ENCODE assay signal across 22 mouse cellular contexts in genomic region chr7:49879051-49879450, GRCm38 (mm10). TPM values are rescaled to one million over a fixed set of nuclear protein-coding genes. Genes with fewer than 3 reads are reported as not detected.
DNase-seq lines count a peak whose midpoint lies in the region; ATAC-seq and TF ChIP-seq lines count a peak whose summit lies in the region.
"Had no signal": no experiment of that assay in that cellular context is flagged by ENCODE, and none has a peak within 500 bp of the region (broad histone marks: within the 10 kb centered on the region; RNA-seq: fewer than 3 reads in every experiment).

No protein-coding gene starts in this region.

- no peaks in the 10 kb centered on the region for H3K27me3 ChIP-seq in hindbrain, embryonic 11.5 days (ENCODE audit: control insufficient read depth, insufficient read depth, low read length)
- H3K27me3 ChIP-seq in hindbrain, embryonic 10.5 days (ENCODE audit: insufficient read depth, poor library complexity, severe bottlenecking): peaks cover 6% of the 10 kb centered on the region; the same call in 1 of the 2 replicates
- H3K27me3 ChIP-seq in forebrain, postnatal 0 days (ENCODE audit: insufficient read depth, low read length): no peaks in the 10 kb centered on the region
- peaks cover 60% of the 10 kb centered on the region for H3K27me3 ChIP-seq in midbrain, embryonic 12.5 days
- H3K27me3 ChIP-seq in neural tube, embryonic 15.5 days (replicated peaks): no peaks in the 10 kb centered on the region
- H3K27me3 ChIP-seq: heart, embryonic 15.5 days; limb, embryonic 15.5 days; Patski had no signal

- H3K9ac ChIP-seq in hindbrain, embryonic 11.5 days (ENCODE audit: low read depth, low read length): no peak overlapping the region
- no peak overlapping the region for H3K9ac ChIP-seq in forebrain, postnatal 0 days
- H3K9ac ChIP-seq in midbrain, embryonic 12.5 days (replicated peaks): no peak overlapping the region
- H3K9ac ChIP-seq in neural tube, embryonic 15.5 days (replicated peaks): no peak overlapping the region
- H3K9ac ChIP-seq: heart, embryonic 15.5 days; limb, embryonic 15.5 days had no signal

- no peak overlapping the region for H3K4me2 ChIP-seq in hindbrain, embryonic 11.5 days (replicated peaks; ENCODE audit: low read depth, low read length)
- peak overlapping the region; percentile 18 for H3K4me2 ChIP-seq in forebrain, postnatal 0 days (ENCODE audit: low read depth)
- H3K4me2 ChIP-seq in midbrain, embryonic 12.5 days (replicated peaks): peak overlapping the region; percentile 37
- no peak overlapping the region for H3K4me2 ChIP-seq in neural tube, embryonic 15.5 days
- H3K4me2 ChIP-seq: heart, embryonic 15.5 days; limb, embryonic 15.5 days had no signal

- no peak overlapping the region for H3K4me3 ChIP-seq in hindbrain, embryonic 11.5 days (ENCODE audit: low read depth, low read length)
- H3K4me3 ChIP-seq in hindbrain, embryonic 10.5 days: no peak overlapping the region
- no peak overlapping the region for H3K4me3 ChIP-seq in forebrain, postnatal 0 days (ENCODE audit: low read depth, low read length)
- H3K4me3 ChIP-seq in midbrain, embryonic 12.5 days: no peak overlapping the region
- no peak overlapping the region for H3K4me3 ChIP-seq in neural tube, embryonic 15.5 days (replicated peaks)
- H3K4me3 ChIP-seq: heart, adult 2 months; heart, embryonic 15.5 days; limb, embryonic 15.5 days; myocyte had no signal

- no peaks in the 10 kb centered on the region for H3K36me3 ChIP-seq in hindbrain, embryonic 11.5 days (ENCODE audit: control insufficient read depth, insufficient read depth, low read length)
- no peaks in the 10 kb centered on the region for H3K36me3 ChIP-seq in hindbrain, embryonic 10.5 days
- no peaks in the 10 kb centered on the region for H3K36me3 ChIP-seq in forebrain, postnatal 0 days (ENCODE audit: insufficient read depth)
- H3K36me3 ChIP-seq in midbrain, embryonic 12.5 days: no peaks in the 10 kb centered on the region
- H3K36me3 ChIP-seq in neural tube, embryonic 15.5 days: no peaks in the 10 kb centered on the region
- H3K36me3 ChIP-seq: heart, embryonic 15.5 days; limb, embryonic 15.5 days had no signal

- ATAC-seq in hindbrain, embryonic 11.5 days (ENCODE audit: low FRiP score): peak; percentile 48
- 0 out of 2 replicates have a peak, but pooled peaks have one; percentile 34 for ATAC-seq in forebrain, postnatal 0 days
- ATAC-seq in midbrain, embryonic 12.5 days (ENCODE audit: low FRiP score, low read depth): peak; percentile 32; the same call in 1 of the 2 replicates
- no peak; the same call in 1 of the 2 replicates for ATAC-seq in neural tube, embryonic 15.5 days (ENCODE audit: low FRiP score)
- ATAC-seq: Patski had no signal

- no peaks in the 10 kb centered on the region for H3K4me1 ChIP-seq in hindbrain, embryonic 11.5 days (replicated peaks; ENCODE audit: control insufficient read depth, insufficient read depth, low read length)
- peaks cover 8% of the 10 kb centered on the region for H3K4me1 ChIP-seq in hindbrain, embryonic 10.5 days (replicated peaks)
- H3K4me1 ChIP-seq in forebrain, postnatal 0 days (ENCODE audit: insufficient read depth): peaks cover 3% of the 10 kb centered on the region; the same call in 1 of the 2 replicates
- H3K4me1 ChIP-seq in midbrain, embryonic 12.5 days: peaks cover 17% of the 10 kb centered on the region
- H3K4me1 ChIP-seq in neural tube, embryonic 15.5 days: peaks cover 32% of the 10 kb centered on the region

- no peak for TF ChIP-seq CTCF in forebrain, postnatal 0 days (IDR thresholded peaks at IDR 0.05; ENCODE audit: low read depth)

- H3K27ac ChIP-seq in hindbrain, embryonic 11.5 days (ENCODE audit: low read depth, low read length): no peak overlapping the region
- H3K27ac ChIP-seq in hindbrain, embryonic 10.5 days: no peak overlapping the region
- no peak overlapping the region for H3K27ac ChIP-seq in forebrain, postnatal 0 days (ENCODE audit: low read depth, low read length)
- H3K27ac ChIP-seq in midbrain, embryonic 12.5 days (replicated peaks): no peak overlapping the region
- peak overlapping the region; percentile 71 for H3K27ac ChIP-seq in neural tube, embryonic 15.5 days (replicated peaks)
- H3K27ac ChIP-seq: heart, adult 2 months; heart, embryonic 15.5 days; limb, embryonic 15.5 days had no signal

- WGBS in hindbrain, embryonic 11.5 days: 66% methylated on average over 13 of the region's 13 CpGs
- WGBS in hindbrain, embryonic 10.5 days: 73% methylated on average over 13 of the region's 13 CpGs
- WGBS in forebrain, postnatal 0 days: 12% methylated on average over 13 of the region's 13 CpGs
- WGBS in midbrain, embryonic 12.5 days: 24% methylated on average over 13 of the region's 13 CpGs
- WGBS in neural tube, embryonic 15.5 days: 54% methylated on average over 13 of the region's 13 CpGs

- peak; percentile 12 for DNase-seq in hindbrain, embryonic 11.5 days (ENCODE audit: low spot score)
- DNase-seq in hindbrain, embryonic 10.5 days (ENCODE audit: low spot score): no peak
- DNase-seq in forebrain, postnatal 0 days: no peak
- no peak for DNase-seq in right cerebral cortex, adult 18-20 months
- DNase-seq in adrenal gland, adult 2 months: no peak
- no peak for DNase-seq in embryo, embryonic 10 days (ENCODE audit: low spot score)
- DNase-seq: cerebellum, postnatal 25 days; heart, adult 2 months; kidney, adult 2 months; kidney, postnatal 25 days; lung, postnatal 10 days; right cerebral cortex, postnatal 4 days; thymus, postnatal 36 days had no signal

- no peaks in the 10 kb centered on the region for H3K9me3 ChIP-seq in hindbrain, embryonic 11.5 days (ENCODE audit: control insufficient read depth, low read length)
- H3K9me3 ChIP-seq in hindbrain, embryonic 10.5 days: no peaks in the 10 kb centered on the region
- no peaks in the 10 kb centered on the region for H3K9me3 ChIP-seq in forebrain, postnatal 0 days (ENCODE audit: low read length)
- no peaks in the 10 kb centered on the region for H3K9me3 ChIP-seq in midbrain, embryonic 12.5 days
- no peaks in the 10 kb centered on the region for H3K9me3 ChIP-seq in neural tube, embryonic 15.5 days (replicated peaks)
- H3K9me3 ChIP-seq: heart, embryonic 15.5 days; limb, embryonic 15.5 days had no signal

RNA-seq across cellular contexts. Expression of gene Slc6a5, which starts 30.9 kb away (rescaled TPM):
- 5.2 and 5.4 TPM in 2 replicates for polyA plus RNA-seq in hindbrain, embryonic 11.5 days (2014; fragmentation: Nextera tagmentation; extraction: Ambion mirVana)
- 0.60 and 4.1 TPM in 2 replicates for polyA plus RNA-seq in hindbrain, embryonic 10.5 days (2016; fragmentation: Nextera tagmentation; extraction: Ambion mirVana)
- 0.10 TPM in 1 of 2 replicates, not detected in the other for total RNA-seq in forebrain, postnatal 0 days (2014; rRNA removed)
- not detected in 2 replicates for polyA plus RNA-seq in forebrain, postnatal 0 days (2015; fragmentation: Nextera tagmentation; extraction: Ambion mirVana)
- polyA plus RNA-seq in midbrain, embryonic 12.5 days (2016; fragmentation: Nextera tagmentation; extraction: Ambion mirVana): 0.08 TPM in 2 replicates
- 14.9 and 19.7 TPM in 2 replicates for polyA plus RNA-seq in neural tube, embryonic 15.5 days (2015; fragmentation: Nextera tagmentation; extraction: Ambion mirVana)
- total RNA-seq in adrenal gland, adult 2 months (2021): 1 to 10 TPM; 1.3 to 2.2 TPM
- 3.1 and 3.3 TPM in 2 replicates for polyA plus RNA-seq in adrenal gland, adult 2 months (2012; rRNA removed)
- total RNA-seq: heart, adult 2 months; megakaryocyte, adult 5-6 weeks had no signal
- polyA plus RNA-seq: C2C12; heart, embryonic 15.5 days; kidney, adult 2 months; liver, embryonic 16.5 days; myocyte had no signal

Comparison
In these comparisons a context has a peak if more than half of its experiments do, and no peak if none do; other contexts are left out.
1. H3K4me2 ChIP-seq: peak in forebrain, postnatal 0 days (single experiment) and midbrain, embryonic 12.5 days (single experiment); none in hindbrain, embryonic 11.5 days (single experiment) and neural tube, embryonic 15.5 days (single experiment).